Mouse (Mus musculus) erythroblast, embryonic 14.5 days (primary cell): ENCODE data around the gene Bcl7c. TPM values are rescaled to one million over a fixed set of nuclear protein-coding genes. Genes with fewer than 3 reads are reported as not detected.
A peak's percentile ranks its signal among the peaks of the same experiment; 100 is the strongest.
"Not testable (repeated sequence)": the region's sequence is repeated elsewhere in the genome, so short reads cannot be mapped to it uniquely, and the experiment has no call there.

Experiments
- H3K27me3 ChIP-seq: 2 replicates; pipeline ENCODE4 v1.6.1; 2012; ENCODE audit warnings: inconsistent platforms; ENCODE audit not compliant: control insufficient read depth
- H3K36me3 ChIP-seq: 2 replicates; pipeline ENCODE4 v1.6.1; 2012; ENCODE audit warnings: mild to moderate bottlenecking, inconsistent platforms; ENCODE audit not compliant: control insufficient read depth
- H3K4me1 ChIP-seq: 2 replicates; pipeline ENCODE4 v1.6.1; 2012; ENCODE audit warnings: inconsistent platforms; ENCODE audit not compliant: control insufficient read depth
- H3K4me3 ChIP-seq: replicated peaks from 2 replicates; pipeline ENCODE3; 2012; ENCODE audit warnings: moderate library complexity, mild to moderate bottlenecking, inconsistent platforms
- H3K9me3 ChIP-seq: 2 replicates; pipeline ENCODE4 v1.6.1; 2012; ENCODE audit warnings: low read length, inconsistent platforms, mixed read lengths; ENCODE audit not compliant: control insufficient read depth
- GATA1 ChIP-seq: IDR thresholded peaks from 2 replicates; pipeline ENCODE4 v1.6.1; 2012; ENCODE audit warnings: low read length, inconsistent platforms, mixed read lengths
- TAL1 ChIP-seq: IDR thresholded peaks from 3 replicates; pipeline ENCODE4 v1.6.1; 2012; ENCODE audit warnings: low read length, inconsistent platforms, mixed read lengths
- polyA plus RNA-seq: library from polyadenylated mRNA; stranded (reverse); fragments of >175 nt; gene quantifications from 2 replicates; pipeline ENCODE4 v1.2.3, GENCODE M21; 2012

Bcl7c gene
- polyA plus RNA-seq, 1 experiment, result 16.0 TPM

GRCm38 (mm10) chr7:127646363-127646762 is 62.4 kb downstream of the Bcl7c start:
- no peaks in the 10 kb centered on the region for H3K9me3 ChIP-seq
- H3K4me3 ChIP-seq, result no peak overlapping the region
- TF ChIP-seq TAL1 (no peak), GATA1 (no peak)
- no peaks in the 10 kb centered on the region for H3K36me3 ChIP-seq
- H3K27me3 ChIP-seq, result peaks cover 20% of the 10 kb centered on the region
- H3K4me1 ChIP-seq, result peaks cover 4% of the 10 kb centered on the region

GRCm38 (mm10) chr7:127642254-127642653 is 66.5 kb downstream of the Bcl7c start:
- H3K9me3 ChIP-seq, result no peaks in the 10 kb centered on the region
- H3K36me3 ChIP-seq, result no peaks in the 10 kb centered on the region
- peaks cover 48% of the 10 kb centered on the region for H3K27me3 ChIP-seq
- TF ChIP-seq TAL1, result no peak
- TF ChIP-seq GATA1, result no peak
- no peak overlapping the region for H3K4me3 ChIP-seq
- peaks cover 4% of the 10 kb centered on the region for H3K4me1 ChIP-seq

- peaks cover 58% of the 10 kb centered on the region for H3K27me3 ChIP-seq
- peaks cover 8% of the 10 kb centered on the region for H3K4me1 ChIP-seq
- H3K9me3 ChIP-seq, result no peaks in the 10 kb centered on the region
- no peak overlapping the region for H3K4me3 ChIP-seq
- no peaks in the 10 kb centered on the region for H3K36me3 ChIP-seq
- TF ChIP-seq GATA1 (no peak), TAL1 (no peak)
These were observed 67.5 kb downstream of the Bcl7c start for GRCm38 (mm10) chr7:127641260-127641659.

GRCm38 (mm10) chr7:127636963-127637362 is 71.8 kb downstream of the Bcl7c start:
- Histone ChIP-seq H3K27me3 (peaks cover 69% of the 10 kb centered on the region), H3K4me1 (peaks cover 6% of the 10 kb centered on the region), H3K36me3 (no peaks in the 10 kb centered on the region), H3K9me3 (no peaks in the 10 kb centered on the region), H3K4me3 (peak overlapping the region; percentile 45)
- TF ChIP-seq GATA1 (no peak), TAL1 (no peak)

GRCm38 (mm10) chr7:127631416-127631815 is 77.3 kb downstream of the Bcl7c start:
- Histone ChIP-seq H3K27me3 (peaks cover 25% of the 10 kb centered on the region), H3K36me3 (no peaks in the 10 kb centered on the region), H3K4me1 (peaks cover 26% of the 10 kb centered on the region), H3K9me3 (no peaks in the 10 kb centered on the region; the same call in 1 of the 2 replicates), H3K4me3 (no peak overlapping the region)
- TF ChIP-seq TAL1 (no peak), GATA1 (no peak)

- Histone ChIP-seq H3K4me3 (no peak overlapping the region), H3K36me3 (no peaks in the 10 kb centered on the region), H3K27me3 (peaks cover 6% of the 10 kb centered on the region; the same call in 1 of the 2 replicates), H3K9me3 (peaks cover 4% of the 10 kb centered on the region), H3K4me1 (peaks cover 31% of the 10 kb centered on the region)
- TF ChIP-seq TAL1 (no peak), GATA1 (no peak)
These were observed 80.1 kb downstream of the Bcl7c start for GRCm38 (mm10) chr7:127628646-127629045.

- Histone ChIP-seq H3K4me1 (peaks cover 31% of the 10 kb centered on the region), H3K27me3 (no peaks in the 10 kb centered on the region), H3K36me3 (no peaks in the 10 kb centered on the region), H3K9me3 (peaks cover 4% of the 10 kb centered on the region), H3K4me3 (peak overlapping the region; percentile 54)
- peak; percentile 96 for TF ChIP-seq GATA1
- peak; percentile 95 for TF ChIP-seq TAL1
These were observed 82.3 kb downstream of the Bcl7c start for GRCm38 (mm10) chr7:127626471-127626870.

- H3K9me3 ChIP-seq, result peaks cover 4% of the 10 kb centered on the region
- no peaks in the 10 kb centered on the region for H3K36me3 ChIP-seq
- peaks cover 31% of the 10 kb centered on the region for H3K4me1 ChIP-seq
- H3K4me3 ChIP-seq, result peak overlapping the region; percentile 54
- no peaks in the 10 kb centered on the region for H3K27me3 ChIP-seq
- TF ChIP-seq TAL1, result no peak
- TF ChIP-seq GATA1, result no peak
These were observed 82.7 kb downstream of the Bcl7c start for GRCm38 (mm10) chr7:127626039-127626438.

GRCm38 (mm10) chr7:127618402-127618801 is 90.3 kb downstream of the Bcl7c start:
- H3K4me3 ChIP-seq, H3K36me3 ChIP-seq, H3K9me3 ChIP-seq: not testable (repeated sequence)
- H3K27me3 ChIP-seq, result peaks cover 29% of the 10 kb centered on the region
- H3K4me1 ChIP-seq, result peaks cover 30% of the 10 kb centered on the region

GRCm38 (mm10) chr7:127617962-127618361 is 90.8 kb downstream of the Bcl7c start:
- no peaks in the 10 kb centered on the region for H3K36me3 ChIP-seq
- TF ChIP-seq TAL1 (no peak), GATA1 (no peak)
- H3K9me3 ChIP-seq, result peaks cover 2% of the 10 kb centered on the region; the same call in 1 of the 2 replicates
- H3K27me3 ChIP-seq, result peaks cover 32% of the 10 kb centered on the region
- H3K4me1 ChIP-seq, result peaks cover 30% of the 10 kb centered on the region
- H3K4me3 ChIP-seq, result no peak overlapping the region
